Mouse (Mus musculus): ENCODE results near the gene Flywch2. TPM values are rescaled to one million over a fixed set of nuclear protein-coding genes. Genes with fewer than 3 reads are reported as not detected.

Flywch2 gene
- polyA plus RNA-seq, 1 experiment = not detected

DNA sequence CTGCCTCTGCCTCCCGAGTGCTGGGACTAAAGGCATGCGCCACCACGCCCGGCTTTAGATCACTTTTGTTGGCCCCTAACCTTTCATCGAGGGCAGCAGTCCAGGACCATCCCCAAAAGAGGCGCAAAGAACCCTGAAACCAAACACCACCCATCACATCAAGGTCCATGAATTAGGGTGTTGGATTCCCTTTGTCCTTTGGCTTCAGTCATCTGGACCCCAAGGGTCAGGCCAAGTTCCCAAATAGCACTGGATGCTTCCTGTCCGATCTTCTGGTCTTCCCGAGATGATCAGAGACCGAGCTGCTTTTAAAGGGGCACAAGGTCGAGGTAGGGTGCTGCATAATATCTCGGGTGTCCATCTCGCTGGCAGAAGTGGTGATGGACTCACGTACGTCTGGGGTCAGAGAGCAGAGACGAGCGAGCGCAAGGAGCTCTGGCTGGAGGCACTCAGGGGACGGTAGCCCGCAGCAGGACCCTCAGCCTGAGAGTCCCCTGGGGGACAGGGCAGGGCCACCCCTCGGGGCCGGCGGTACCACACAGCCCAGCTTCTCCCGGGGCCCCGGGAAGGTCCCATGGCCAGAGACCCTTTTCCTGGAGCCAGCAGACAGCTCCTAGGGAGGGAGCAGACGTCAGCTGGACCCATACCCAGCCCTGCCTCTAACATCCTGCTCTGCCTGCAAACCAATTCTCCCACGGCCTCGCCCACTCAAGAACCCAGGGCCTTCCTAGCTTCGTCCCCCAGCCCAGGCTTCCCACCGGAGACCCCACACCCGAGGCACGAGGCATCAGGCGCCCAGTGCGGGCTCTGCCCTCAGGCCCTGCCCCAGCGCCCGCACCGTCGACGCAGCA, 44.3 kb downstream of the Flywch2 start:
- Histone ChIP-seq H3K9me3 (ENCODE audit: control insufficient read depth, low read length) (peaks cover 21% of the 10 kb centered on the region; the same call in 1 of the 2 replicates), H3K27me3 (ENCODE audit: control insufficient read depth) (peaks cover 94% of the 10 kb centered on the region), H3K36me3 (ENCODE audit: control insufficient read depth) (peaks cover 14% of the 10 kb centered on the region), H3K4me1 (ENCODE audit: control insufficient read depth) (peaks cover 47% of the 10 kb centered on the region), H3K4me3 (replicated peaks) (no peak overlapping the region)
- TF ChIP-seq GATA1 (IDR thresholded peaks at IDR 0.05; ENCODE audit: low read length) = no peak
- no peak for TF ChIP-seq TAL1 (IDR thresholded peaks at IDR 0.05; ENCODE audit: low read length)

DNA sequence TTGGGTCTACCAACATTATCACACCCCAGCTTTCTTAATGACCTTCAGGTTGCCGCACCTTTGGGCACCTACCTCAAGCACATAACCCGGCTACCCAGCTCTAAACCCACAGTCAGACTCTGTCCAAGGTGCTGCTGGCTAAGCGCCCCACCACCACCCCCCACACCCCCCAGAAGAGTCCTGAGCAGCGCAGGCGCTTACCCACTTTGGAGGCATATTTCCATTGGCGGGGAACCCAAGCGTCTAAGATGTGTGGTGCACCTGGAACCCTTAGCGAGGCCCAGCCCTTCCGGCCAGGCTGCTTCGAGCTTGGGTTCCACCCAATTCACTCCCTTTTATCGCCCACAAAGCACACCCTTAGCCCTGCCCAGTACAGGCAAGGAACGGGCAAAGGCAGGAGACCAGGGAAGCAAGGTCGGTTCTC, 45.3 kb downstream of the Flywch2 start, which contains the start of gene Paqr4:
Gene Paqr4, minus strand, starts transcription at position 270 of the 424 bp plus-strand sequence.
- peak within 1 kb of the TSS; percentile 75 for H3K4me3 ChIP-seq (replicated peaks)
- no peak for TF ChIP-seq GATA1 (IDR thresholded peaks at IDR 0.05; ENCODE audit: low read length)
- TF ChIP-seq TAL1 (IDR thresholded peaks at IDR 0.05; ENCODE audit: low read length) = no peak
- peaks cover 23% of the 10 kb centered on the region for H3K36me3 ChIP-seq (ENCODE audit: control insufficient read depth)
- peaks cover 85% of the 10 kb centered on the region for H3K27me3 ChIP-seq (ENCODE audit: control insufficient read depth)
- H3K4me1 ChIP-seq (ENCODE audit: control insufficient read depth) = peaks cover 44% of the 10 kb centered on the region
- peaks cover 21% of the 10 kb centered on the region; the same call in 1 of the 2 replicates for H3K9me3 ChIP-seq (ENCODE audit: control insufficient read depth, low read length)

DNA sequence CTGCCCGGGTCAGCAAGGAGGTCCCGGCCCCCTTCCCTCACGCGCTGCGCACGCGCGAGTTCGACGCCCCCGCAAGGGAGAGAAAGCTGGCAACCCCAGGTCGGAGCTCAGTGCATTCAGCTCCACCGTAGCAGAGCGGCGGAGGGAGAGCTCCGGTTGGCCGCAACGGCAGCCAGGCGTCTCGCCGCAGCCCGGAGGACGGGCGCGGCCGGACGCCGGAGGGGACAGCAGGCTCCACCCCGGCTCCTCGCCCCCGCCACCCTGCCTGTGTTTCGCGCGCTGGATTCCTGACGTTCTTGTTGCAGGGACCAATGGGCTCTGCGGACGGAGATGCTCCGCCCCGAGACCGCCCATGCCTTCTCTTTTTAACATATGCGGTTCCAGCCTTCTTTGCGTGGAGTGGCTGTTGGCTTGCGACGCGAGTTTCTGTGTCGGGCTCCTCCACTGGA, 45.7 kb downstream of the Flywch2 start:
- H3K4me1 ChIP-seq (ENCODE audit: control insufficient read depth) = peaks cover 44% of the 10 kb centered on the region
- peaks cover 80% of the 10 kb centered on the region for H3K27me3 ChIP-seq (ENCODE audit: control insufficient read depth)

DNA sequence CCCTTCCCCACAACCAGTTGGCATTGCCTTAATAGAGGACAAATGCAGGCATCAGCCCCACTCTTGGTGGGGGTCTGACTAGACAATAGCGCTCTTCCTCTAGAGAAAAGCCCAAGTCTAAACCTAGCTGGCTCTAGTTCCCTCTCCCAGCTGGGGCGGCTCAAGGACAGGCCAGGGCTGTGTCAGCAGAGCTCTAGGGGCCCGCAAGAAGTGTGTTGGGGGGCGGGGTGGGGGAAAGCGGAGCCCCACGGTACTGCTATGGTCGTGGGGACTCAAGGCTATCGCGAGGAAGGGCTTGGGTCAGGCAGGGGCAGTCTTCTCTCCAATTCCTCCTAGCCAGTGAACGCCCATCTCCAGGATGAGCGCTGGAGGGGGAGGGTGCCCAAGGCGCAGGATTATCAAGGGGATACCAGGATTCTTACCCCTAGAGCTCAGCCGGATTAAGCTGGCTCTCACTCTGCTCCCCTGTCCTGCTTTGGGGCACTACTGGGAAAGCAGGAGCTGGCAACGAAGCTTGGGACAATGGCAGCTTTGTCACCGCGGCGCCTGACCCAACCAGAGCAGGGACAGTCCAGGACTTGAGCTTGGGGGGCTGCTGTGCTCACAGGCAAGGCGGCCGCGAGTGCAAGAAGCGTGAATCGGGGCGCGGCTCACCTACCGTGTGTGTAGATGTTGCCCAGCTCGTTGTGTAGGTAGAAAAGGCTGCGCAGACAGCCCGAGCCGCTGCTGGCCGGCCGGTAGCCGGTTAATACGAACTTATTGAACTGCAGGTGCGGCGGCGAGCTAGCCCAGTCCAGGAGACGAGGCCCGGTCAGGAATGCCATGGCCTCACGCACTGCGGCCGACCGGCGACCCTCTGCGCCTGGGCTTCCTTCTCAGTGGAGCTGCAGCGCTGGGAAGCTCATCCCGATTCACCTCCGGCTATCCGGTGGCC, 46.4 kb downstream of the Flywch2 start:
- peaks cover 44% of the 10 kb centered on the region for H3K4me1 ChIP-seq (ENCODE audit: control insufficient read depth)
- peaks cover 16% of the 10 kb centered on the region; the same call in 1 of the 2 replicates for H3K9me3 ChIP-seq (ENCODE audit: control insufficient read depth, low read length)
- no peak for TF ChIP-seq GATA1 (IDR thresholded peaks at IDR 0.05; ENCODE audit: low read length)
- TF ChIP-seq TAL1 (IDR thresholded peaks at IDR 0.05; ENCODE audit: low read length) = no peak
- H3K27me3 ChIP-seq (ENCODE audit: control insufficient read depth) = peaks cover 73% of the 10 kb centered on the region
- H3K4me3 ChIP-seq (replicated peaks) = peak overlapping the region; percentile 75
- peaks cover 35% of the 10 kb centered on the region for H3K36me3 ChIP-seq (ENCODE audit: control insufficient read depth)

More for the DNA sequence above, 45.7 kb downstream of the Flywch2 start:
- Histone ChIP-seq H3K36me3 (ENCODE audit: control insufficient read depth) (peaks cover 28% of the 10 kb centered on the region), H3K4me3 (replicated peaks) (peak overlapping the region; percentile 75), H3K9me3 (ENCODE audit: control insufficient read depth, low read length) (peaks cover 21% of the 10 kb centered on the region; the same call in 1 of the 2 replicates)
- TF ChIP-seq TAL1 (IDR thresholded peaks at IDR 0.05; ENCODE audit: low read length) = no peak
- no peak for TF ChIP-seq GATA1 (IDR thresholded peaks at IDR 0.05; ENCODE audit: low read length)

DNA sequence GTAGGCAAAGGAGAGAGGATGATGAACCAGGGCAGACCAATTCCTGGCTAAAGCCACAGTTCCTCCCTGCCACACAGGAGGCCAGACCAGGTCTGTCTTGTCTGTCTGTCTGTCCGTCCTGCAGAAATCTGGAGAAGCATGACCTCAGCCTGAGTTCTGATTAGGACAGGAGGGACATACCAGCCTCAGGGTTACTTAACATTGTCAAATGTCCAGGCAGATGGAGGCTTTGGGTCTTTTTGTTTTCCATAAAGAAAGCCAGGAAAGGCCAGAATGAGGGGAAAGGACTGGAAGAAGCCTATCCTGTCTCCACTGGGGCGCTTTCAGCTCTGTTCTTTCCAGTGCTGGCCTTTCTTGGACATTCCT, 47.1 kb downstream of the Flywch2 start:
- H3K9me3 ChIP-seq (ENCODE audit: control insufficient read depth, low read length) = peaks cover 15% of the 10 kb centered on the region; the same call in 1 of the 2 replicates
- no peak for TF ChIP-seq TAL1 (IDR thresholded peaks at IDR 0.05; ENCODE audit: low read length)
- TF ChIP-seq GATA1 (IDR thresholded peaks at IDR 0.05; ENCODE audit: low read length) = no peak
- H3K4me1 ChIP-seq (ENCODE audit: control insufficient read depth) = peaks cover 44% of the 10 kb centered on the region
- peaks cover 67% of the 10 kb centered on the region for H3K27me3 ChIP-seq (ENCODE audit: control insufficient read depth)
- peaks cover 41% of the 10 kb centered on the region for H3K36me3 ChIP-seq (ENCODE audit: control insufficient read depth)
- peak overlapping the region; percentile 75 for H3K4me3 ChIP-seq (replicated peaks)

DNA sequence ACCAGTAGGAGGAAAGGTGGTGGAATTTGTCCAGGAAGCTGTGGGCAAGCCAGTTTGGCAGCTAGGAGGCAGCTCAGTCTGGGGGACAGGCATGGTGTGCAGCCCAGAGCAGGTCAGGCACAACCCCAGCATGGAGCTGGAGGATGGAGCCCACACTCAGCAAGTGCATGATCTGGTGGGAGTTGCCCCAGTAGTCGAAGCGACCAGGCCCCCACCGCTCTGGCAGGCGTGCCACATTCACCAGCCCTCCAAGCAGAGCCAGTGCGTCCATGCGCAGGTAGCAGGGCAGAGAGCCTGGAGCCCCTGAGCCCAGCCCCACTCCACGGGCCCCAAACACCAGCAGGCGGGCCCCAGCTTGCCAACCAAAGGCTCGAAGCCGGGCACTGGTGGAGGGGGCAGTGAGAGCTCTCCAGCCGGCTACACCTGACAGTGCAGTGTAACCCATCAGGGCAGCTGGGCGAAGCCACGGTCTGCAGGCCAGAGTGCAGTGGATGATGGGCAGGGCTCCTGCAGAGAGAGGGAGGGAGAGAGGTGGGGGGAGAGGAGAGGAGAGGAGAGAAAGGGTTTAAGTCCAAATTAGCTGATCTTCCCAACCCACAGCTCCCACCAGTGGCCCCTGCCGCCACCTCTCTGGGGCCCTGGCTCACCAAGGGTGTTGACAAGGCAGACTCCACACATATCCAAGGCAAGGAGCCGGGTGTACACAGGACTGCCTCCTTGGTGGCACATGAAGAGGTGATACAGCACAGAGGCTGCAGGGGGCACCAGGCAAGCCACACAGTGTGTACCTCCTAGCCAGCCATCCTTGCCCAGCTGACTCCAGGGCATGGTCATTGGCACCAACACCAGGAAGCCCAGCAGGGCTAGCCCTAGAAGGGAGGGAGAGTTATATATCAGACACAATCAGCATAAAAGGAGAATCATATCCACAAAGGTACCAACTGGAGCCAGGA, 48.1 kb downstream of the Flywch2 start:
- no peak for TF ChIP-seq TAL1 (IDR thresholded peaks at IDR 0.05; ENCODE audit: low read length)
- peaks cover 56% of the 10 kb centered on the region for H3K27me3 ChIP-seq (ENCODE audit: control insufficient read depth)
- peaks cover 44% of the 10 kb centered on the region for H3K4me1 ChIP-seq (ENCODE audit: control insufficient read depth)
- H3K4me3 ChIP-seq (replicated peaks) = no peak overlapping the region
- peaks cover 12% of the 10 kb centered on the region; the same call in 1 of the 2 replicates for H3K9me3 ChIP-seq (ENCODE audit: control insufficient read depth, low read length)
- peaks cover 51% of the 10 kb centered on the region for H3K36me3 ChIP-seq (ENCODE audit: control insufficient read depth)

DNA sequence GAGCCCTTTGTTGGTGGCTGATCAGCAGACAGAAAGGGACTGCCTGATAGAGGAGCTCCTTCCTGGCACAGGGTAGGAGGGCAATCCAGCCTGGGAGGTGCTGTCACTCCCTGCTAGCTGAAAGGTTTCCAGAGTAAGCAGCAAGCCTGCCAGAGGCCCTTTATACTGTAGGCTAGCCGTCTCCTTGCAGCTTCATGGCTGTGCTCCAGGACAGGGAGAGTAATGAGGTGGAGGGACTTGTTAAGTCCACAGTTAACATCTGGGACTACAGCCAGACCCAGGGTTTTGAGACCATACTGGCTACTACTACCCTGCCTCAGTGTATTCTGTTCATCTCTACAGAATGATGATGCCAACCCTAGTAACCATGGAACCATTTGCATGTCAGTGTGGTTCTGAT, 51.5 kb downstream of the Flywch2 start:
- TF ChIP-seq GATA1 (IDR thresholded peaks at IDR 0.05; ENCODE audit: low read length) = no peak
- TF ChIP-seq TAL1 (IDR thresholded peaks at IDR 0.05; ENCODE audit: low read length) = no peak
- Histone ChIP-seq H3K9me3 (ENCODE audit: control insufficient read depth, low read length) (no peaks in the 10 kb centered on the region; the same call in 1 of the 2 replicates), H3K4me3 (replicated peaks) (no peak overlapping the region), H3K27me3 (ENCODE audit: control insufficient read depth) (peaks cover 22% of the 10 kb centered on the region), H3K4me1 (ENCODE audit: control insufficient read depth) (peaks cover 16% of the 10 kb centered on the region), H3K36me3 (ENCODE audit: control insufficient read depth) (peaks cover 61% of the 10 kb centered on the region)

DNA sequence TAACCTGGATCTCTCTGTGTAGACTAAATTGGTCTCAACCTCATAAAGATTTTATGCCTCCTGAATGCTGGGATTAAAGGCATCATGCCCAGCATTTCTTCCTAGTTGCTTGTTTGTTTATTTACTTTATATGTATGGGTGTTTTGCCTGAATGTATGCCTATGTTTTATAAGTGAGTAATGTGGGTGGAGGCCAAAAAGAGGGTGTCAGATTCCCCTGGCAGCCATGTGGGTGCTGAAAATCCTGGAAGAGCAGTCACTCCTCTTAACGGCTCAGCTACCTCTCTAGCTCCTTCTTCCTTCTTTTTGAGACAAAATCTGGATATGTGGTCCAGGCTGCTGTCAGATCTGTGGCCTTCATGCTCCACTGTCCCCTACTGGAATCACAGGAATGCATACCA, 55.4 kb downstream of the Flywch2 start:
- peaks cover 26% of the 10 kb centered on the region for H3K4me1 ChIP-seq (ENCODE audit: control insufficient read depth)
- H3K36me3 ChIP-seq (ENCODE audit: control insufficient read depth) = peaks cover 37% of the 10 kb centered on the region
- no peaks in the 10 kb centered on the region for H3K9me3 ChIP-seq (ENCODE audit: control insufficient read depth, low read length)
- no peaks in the 10 kb centered on the region for H3K27me3 ChIP-seq (ENCODE audit: control insufficient read depth)
- no peak for TF ChIP-seq TAL1 (IDR thresholded peaks at IDR 0.05; ENCODE audit: low read length)
- no peak overlapping the region for H3K4me3 ChIP-seq (replicated peaks)

Other genes with a start within 250 kb of the Flywch2 start
- gene Zfp213, start 221.8 kb downstream of the Flywch2 start, polyA plus RNA-seq (2012) = 0.22 and 0.26 TPM in 2 replicates
- gene Zfp13, start 186.6 kb downstream of the Flywch2 start, polyA plus RNA-seq (2012) = 0.03 TPM in 1 of 2 replicates, not detected in the other
- gene Zscan10, start 185.2 kb downstream of the Flywch2 start, polyA plus RNA-seq (2012) = not detected in 2 replicates
- gene Mmp25, start 140.8 kb downstream of the Flywch2 start, polyA plus RNA-seq (2012) = not detected in 2 replicates
- gene Bicdl2, start 125.6 kb downstream of the Flywch2 start, polyA plus RNA-seq (2012) = not detected in 2 replicates
- gene Hcfc1r1, start 112.5 kb downstream of the Flywch2 start, polyA plus RNA-seq (2012) = 35.0 and 35.6 TPM in 2 replicates
- gene Thoc6, start 112.2 kb downstream of the Flywch2 start, polyA plus RNA-seq (2012) = 8.8 and 10.0 TPM in 2 replicates
- 0.05 TPM in 1 of 2 replicates, not detected in the other for gene Tnfrsf12a, start 108.6 kb downstream of the Flywch2 start, polyA plus RNA-seq (2012)
- not detected in 2 replicates for gene Cldn6, start 106.8 kb downstream of the Flywch2 start, polyA plus RNA-seq (2012)
- gene Cldn9, start 102.1 kb downstream of the Flywch2 start, polyA plus RNA-seq (2012) = not detected in 2 replicates
- 0.06 TPM in 1 of 2 replicates, not detected in the other for gene 1520401A03Rik, start 63.3 kb downstream of the Flywch2 start, polyA plus RNA-seq (2012)
- 46.9 and 56.9 TPM in 2 replicates for gene Pkmyt1, start 59.7 kb downstream of the Flywch2 start, polyA plus RNA-seq (2012)
- 2.2 and 3.9 TPM in 2 replicates for gene Paqr4, start 45.2 kb downstream of the Flywch2 start, polyA plus RNA-seq (2012)
- gene Kremen2, start 40.2 kb downstream of the Flywch2 start, polyA plus RNA-seq (2012) = 0.02 TPM in 1 of 2 replicates, not detected in the other
- gene Flywch1, start 14.5 kb downstream of the Flywch2 start, polyA plus RNA-seq (2012) = 1.4 and 2.3 TPM in 2 replicates
- gene Srrm2, start 4.5 kb upstream of the Flywch2 start, polyA plus RNA-seq (2012) = 21.7 and 36.5 TPM in 2 replicates
- gene Elob, start 43.1 kb upstream of the Flywch2 start, polyA plus RNA-seq (2012) = 109 and 150 TPM in 2 replicates
- not detected in 2 replicates for gene Prss33, start 50.0 kb upstream of the Flywch2 start, polyA plus RNA-seq (2012)
- 0.03 TPM in 1 of 2 replicates, not detected in the other for gene Prss32, start 57.8 kb upstream of the Flywch2 start, polyA plus RNA-seq (2012)
- gene Prss41, start 58.1 kb upstream of the Flywch2 start, polyA plus RNA-seq (2012) = 0.05 and 0.09 TPM in 2 replicates
- not detected in 2 replicates for gene Prss21, start 82.0 kb upstream of the Flywch2 start, polyA plus RNA-seq (2012)
- gene Dcpp1, start 94.8 kb upstream of the Flywch2 start, polyA plus RNA-seq (2012) = not detected in 2 replicates
- gene Dcpp2, start 94.8 kb upstream of the Flywch2 start, polyA plus RNA-seq (2012) = not detected in 2 replicates
- not detected in 2 replicates for gene Dcpp3, start 131.4 kb upstream of the Flywch2 start, polyA plus RNA-seq (2012)
- gene Sbp, start 155.6 kb upstream of the Flywch2 start, polyA plus RNA-seq (2012) = not detected in 2 replicates
- gene Sbpl, start 169.2 kb upstream of the Flywch2 start, polyA plus RNA-seq (2012) = not detected in 2 replicates
- gene Prss30, start 194.5 kb upstream of the Flywch2 start, polyA plus RNA-seq (2012) = not detected in 2 replicates
- gene Prss22, start 212.0 kb upstream of the Flywch2 start, polyA plus RNA-seq (2012) = 2.9 and 3.4 TPM in 2 replicates